Comparison of ENCODE assay signal across 17 mouse cellular contexts in genomic region chr10:72551561-72551960, GRCm38 (mm10).
DNase-seq lines count a peak whose midpoint lies in the region; TF ChIP-seq lines count a peak whose summit lies in the region.
"Had no signal": no experiment of that assay in that cellular context is flagged by ENCODE, and none has a peak within 500 bp of the region (broad histone marks: within the 10 kb centered on the region; RNA-seq: fewer than 3 reads in every experiment).

No protein-coding gene starts in this region.

- H3K36me3 ChIP-seq in CH12.LX (replicated peaks in 1 of 2; ENCODE audit: control insufficient read depth in 1 of 2, insufficient read depth in 1 of 2, low read length in 1 of 2): no peaks in the 10 kb centered on the region
- H3K36me3 ChIP-seq: embryonic facial prominence, embryonic 12.5 days; forebrain, embryonic 15.5 days; G1E; hindbrain, embryonic 12.5 days had no signal

- no peaks in the 10 kb centered on the region for H3K27me3 ChIP-seq in CH12.LX (replicated peaks)
- H3K27me3 ChIP-seq: embryonic facial prominence, embryonic 12.5 days; forebrain, embryonic 15.5 days; hindbrain, embryonic 12.5 days had no signal

- H3K4me1 ChIP-seq in CH12.LX (ENCODE audit: control insufficient read depth in 1 of 2, insufficient read depth in 2 of 2): no peaks in the 10 kb centered on the region
- H3K4me1 ChIP-seq: embryonic facial prominence, embryonic 12.5 days; forebrain, embryonic 15.5 days; hindbrain, embryonic 12.5 days had no signal

- no peak for TF ChIP-seq POLR2A in CH12.LX (IDR thresholded peaks at IDR 0.05; ENCODE audit: low read depth, low read length)

- DNase-seq in CH12.LX (ENCODE audit: extremely low read depth): no peak
- DNase-seq in R1 (ENCODE audit: low read depth, low spot score): peak; percentile 59
- peak; percentile 43 for DNase-seq in lung, postnatal 10 days
- DNase-seq in lung, postnatal 4 days: peak; percentile 8 to 38
- DNase-seq in adrenal gland, postnatal 14 days: no peak
- no peak for DNase-seq in heart, postnatal 4 days
- DNase-seq: adrenal gland, adult 8-10 months; cerebellum, adult 11 months; cerebellum, adult 8-10 months; cerebellum, postnatal 25 days; gastrocnemius, postnatal 36 days; heart, adult 11 months had no signal

- H3K9me3 ChIP-seq in CH12.LX (replicated peaks; ENCODE audit: low read length): no peaks in the 10 kb centered on the region
- H3K9me3 ChIP-seq: embryonic facial prominence, embryonic 12.5 days; forebrain, embryonic 15.5 days; G1E; hindbrain, embryonic 12.5 days had no signal

- H3K27ac ChIP-seq in CH12.LX (ENCODE audit: insufficient read depth, low read depth): no peak overlapping the region
- H3K27ac ChIP-seq: embryonic facial prominence, embryonic 12.5 days; forebrain, embryonic 15.5 days; hindbrain, embryonic 12.5 days had no signal

- H3K4me2 ChIP-seq in CH12.LX (ENCODE audit: insufficient read depth, low read depth, poor library complexity, severe bottlenecking): no peak overlapping the region
- H3K4me2 ChIP-seq: embryonic facial prominence, embryonic 12.5 days; forebrain, embryonic 15.5 days; heart, embryonic 11.5 days; hindbrain, embryonic 12.5 days had no signal

- dilution Hi-C loops in CH12.LX (cut with MboI; ENCODE audit: extremely low pct_ligation_motif_present, extremely low pct_unique_long_range_greater_than_20kb, low sequenced_read_pairs): no loop called here

- in situ Hi-C loops in CH12.LX (cut with MboI; ENCODE audit: low pct_ligation_motif_present, low pct_unique_long_range_greater_than_20kb, low sequenced_read_pairs): no loop called here

- H3K79me2 ChIP-seq in CH12.LX (replicated peaks; ENCODE audit: control insufficient read depth, extremely low read depth, insufficient read depth, poor library complexity, severe bottlenecking): no peaks in the 10 kb centered on the region

- TF ChIP-seq EP300 in CH12.LX (IDR thresholded peaks at IDR 0.05; ENCODE audit: low read length): no peak

- no peak for TF ChIP-seq RAD21 in CH12.LX (IDR thresholded peaks at IDR 0.05; ENCODE audit: low read depth, low read length)

- no peak overlapping the region for H3K4me3 ChIP-seq in CH12.LX (replicated peaks in 1 of 3; ENCODE audit: low read depth in 2 of 3, low read length in 2 of 3, poor library complexity in 1 of 3)
- H3K4me3 ChIP-seq: embryonic facial prominence, embryonic 12.5 days; forebrain, embryonic 15.5 days; hindbrain, embryonic 12.5 days had no signal

- no peak overlapping the region for H3K9ac ChIP-seq in CH12.LX (ENCODE audit: insufficient read depth, low read depth)
- H3K9ac ChIP-seq: embryonic facial prominence, embryonic 12.5 days; forebrain, embryonic 15.5 days; hindbrain, embryonic 12.5 days had no signal

- no peak for TF ChIP-seq CTCF in CH12.LX (conservative IDR thresholded peaks at IDR 0.05 in 1 of 2, IDR thresholded peaks at IDR 0.05 in 1 of 2; ENCODE audit: low read depth in 2 of 2, low read length in 2 of 2)

TF ChIP-seq in CH12.LX, 34 proteins besides CTCF, POLR2A, EP300 and RAD21:
- TF ChIP-seq TCF12 (IDR thresholded peaks at IDR 0.05; ENCODE audit: low read depth, low read length): no peak
- TF ChIP-seq MXI1 (IDR thresholded peaks at IDR 0.05; ENCODE audit: low read depth, low read length): no peak
- TF ChIP-seq MEF2A (IDR thresholded peaks at IDR 0.05; ENCODE audit: borderline replicate concordance, low read depth, low read length): no peak
- TF ChIP-seq ELF1 (IDR thresholded peaks at IDR 0.05; ENCODE audit: low read depth, low read length): no peak
- TF ChIP-seq E2F4 (IDR thresholded peaks at IDR 0.05; ENCODE audit: insufficient replicate concordance, low read depth, low read length): no peak
- TF ChIP-seq RCOR1 (conservative IDR thresholded peaks at IDR 0.05; ENCODE audit: low read depth, low read length): no peak
- TF ChIP-seq NRF1 (IDR thresholded peaks at IDR 0.05; ENCODE audit: low read depth, low read length): peak; percentile 49
TF ChIP-seq in CH12.LX: peak in this region for 1.

Comparison
In these comparisons a context has a peak if more than half of its experiments do, and no peak if none do; other contexts are left out.
1. DNase-seq: peak in R1 (single experiment), lung, postnatal 10 days (single experiment) and lung, postnatal 4 days (2 of 2); none in CH12.LX (single experiment), adrenal gland, postnatal 14 days (single experiment) and heart, postnatal 4 days (single experiment).